Mouse (Mus musculus): ENCODE results near the gene Bik.

The Bik gene

DNA sequence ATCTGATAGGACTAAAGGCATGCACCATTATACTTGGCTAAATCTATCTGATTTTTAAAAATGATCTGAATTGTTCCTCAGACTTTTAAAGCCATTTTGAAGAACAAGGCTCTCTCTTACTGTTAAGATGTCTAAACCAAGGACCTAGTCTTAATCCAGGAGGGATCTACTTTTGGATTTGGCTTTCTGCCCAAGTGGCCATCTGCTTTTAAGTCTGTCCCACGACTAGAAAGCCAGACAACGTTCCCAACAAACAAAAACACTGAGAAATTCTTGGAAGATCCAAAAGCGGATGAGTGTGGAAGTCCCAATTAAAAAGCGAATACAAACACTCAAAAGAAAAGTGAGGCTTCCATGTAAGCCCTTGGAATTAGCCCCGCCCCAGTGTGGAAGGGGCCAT lies 11.6 kb upstream of the Bik start:
- DNase-seq, result no peak

DNA sequence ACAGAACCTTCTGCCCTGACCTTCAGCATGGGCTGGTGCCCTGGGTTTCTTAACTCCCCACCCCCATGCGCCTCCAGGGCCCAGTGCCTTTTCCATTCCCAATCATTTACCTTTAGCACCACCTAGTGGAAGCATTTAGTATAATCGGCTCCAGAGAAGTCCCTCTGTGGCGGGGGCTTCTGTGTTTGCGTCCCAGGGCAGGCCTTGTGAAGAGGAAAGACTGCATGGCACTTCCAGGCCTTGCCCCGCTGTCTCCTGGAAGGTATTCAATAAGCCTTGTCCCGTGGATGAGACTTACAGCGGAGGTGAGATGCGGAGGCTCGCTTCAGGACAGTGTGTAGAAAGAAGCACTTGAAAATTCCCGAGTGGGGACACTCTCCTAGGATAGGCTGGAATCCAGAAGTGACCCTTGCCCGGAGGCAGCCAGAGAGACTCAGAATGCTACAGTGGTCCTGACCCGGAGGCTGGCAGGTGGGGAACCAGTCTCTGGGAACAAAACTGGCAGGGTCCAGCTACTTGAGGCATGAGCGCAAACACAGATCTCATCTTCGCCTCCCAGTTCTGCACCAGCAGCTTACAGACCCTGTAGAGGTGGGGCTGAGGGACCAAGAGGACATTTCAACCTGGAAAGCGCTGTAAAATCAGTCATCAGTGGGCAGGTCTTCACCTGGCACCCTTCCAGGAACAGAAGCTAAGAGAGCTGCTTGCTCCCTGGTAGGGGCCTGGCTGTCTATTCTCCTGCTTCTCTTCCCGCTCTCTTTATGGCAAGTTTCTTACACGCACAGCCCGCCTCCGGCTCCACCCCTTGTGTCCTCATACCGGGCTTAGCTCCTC lies 8.2 kb upstream of the Bik start:
- DNase-seq, result peak; percentile 30

DNA sequence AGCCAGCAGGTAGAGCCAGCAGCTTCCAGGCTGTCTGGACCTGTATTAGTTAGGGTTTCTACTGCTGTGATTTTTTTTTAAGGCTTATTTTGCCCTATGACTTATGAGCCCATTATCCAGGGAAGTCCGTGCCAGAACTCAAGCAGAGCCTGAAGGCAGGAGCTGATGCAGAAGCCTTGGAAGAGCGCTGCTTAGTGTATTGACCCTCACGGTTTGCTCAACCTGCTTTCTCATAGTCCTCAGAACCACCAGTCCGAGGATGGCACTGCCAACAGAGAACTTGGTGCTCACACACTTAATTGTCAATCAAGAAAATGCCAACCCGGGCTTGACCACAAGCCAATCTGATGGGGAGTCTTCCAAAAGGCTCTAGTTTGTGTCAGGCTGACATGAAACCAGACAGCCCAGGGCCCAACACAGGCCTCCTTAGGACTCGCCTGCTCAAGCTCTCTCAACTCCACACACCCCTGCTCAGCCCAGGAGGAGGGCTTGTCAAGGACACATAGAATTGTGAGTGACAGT lies 5.7 kb upstream of the Bik start:
- no peak for DNase-seq

DNA sequence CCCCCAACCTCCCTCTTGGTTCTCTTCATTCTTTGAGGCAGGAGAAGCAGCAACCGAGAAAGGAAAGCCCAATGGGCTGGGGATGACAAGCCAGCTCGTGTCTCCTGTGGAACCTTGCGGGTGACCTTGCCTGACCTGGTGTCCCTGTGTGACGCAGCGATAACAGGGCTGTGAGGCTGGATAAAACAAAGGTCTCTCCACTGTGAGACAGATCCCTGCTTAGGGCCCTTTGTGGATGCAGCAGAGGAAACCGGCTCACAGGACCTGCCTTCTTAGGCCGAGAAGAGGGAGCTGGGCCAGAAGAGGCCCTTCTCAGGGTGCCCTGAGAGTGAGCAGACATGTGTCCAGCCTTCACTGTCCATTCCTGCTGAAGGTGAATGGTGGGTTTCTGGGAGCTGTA lies 3.5 kb upstream of the Bik start:
- no peak for DNase-seq

DNA sequence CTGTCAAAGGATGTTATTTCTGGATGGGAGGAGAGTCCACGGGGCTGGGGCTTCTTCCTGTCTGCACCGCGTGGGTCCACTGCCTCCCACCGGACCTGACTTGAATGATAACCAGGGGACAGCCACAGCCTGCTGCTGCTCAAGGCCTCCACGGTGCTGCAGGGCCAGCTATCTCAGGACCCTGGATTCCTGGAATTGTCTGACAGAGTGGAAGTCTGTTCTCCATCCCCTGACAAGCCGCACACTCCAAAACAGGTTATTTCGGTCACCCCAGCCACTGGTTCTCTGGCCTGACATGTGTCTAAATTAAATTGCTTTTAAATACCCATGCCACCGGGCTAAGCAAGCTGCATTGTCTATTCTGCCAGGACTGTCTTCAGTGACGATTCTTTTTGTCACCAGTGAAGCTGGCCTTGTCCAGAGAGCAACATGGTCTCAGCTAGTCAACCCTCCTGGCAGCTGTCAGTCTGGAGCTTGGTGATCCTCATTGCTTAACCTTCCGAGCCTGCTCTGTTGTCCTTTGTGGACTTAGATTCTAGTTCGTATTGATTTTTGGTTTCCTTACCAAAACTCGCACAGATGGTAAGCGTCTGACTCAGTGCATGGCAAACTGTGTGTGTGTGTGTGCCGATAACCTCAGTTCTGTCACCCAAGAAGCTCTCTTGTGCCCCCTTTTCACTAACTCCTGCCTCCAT lies 2.9 kb upstream of the Bik start:
- DNase-seq, result no peak

DNA sequence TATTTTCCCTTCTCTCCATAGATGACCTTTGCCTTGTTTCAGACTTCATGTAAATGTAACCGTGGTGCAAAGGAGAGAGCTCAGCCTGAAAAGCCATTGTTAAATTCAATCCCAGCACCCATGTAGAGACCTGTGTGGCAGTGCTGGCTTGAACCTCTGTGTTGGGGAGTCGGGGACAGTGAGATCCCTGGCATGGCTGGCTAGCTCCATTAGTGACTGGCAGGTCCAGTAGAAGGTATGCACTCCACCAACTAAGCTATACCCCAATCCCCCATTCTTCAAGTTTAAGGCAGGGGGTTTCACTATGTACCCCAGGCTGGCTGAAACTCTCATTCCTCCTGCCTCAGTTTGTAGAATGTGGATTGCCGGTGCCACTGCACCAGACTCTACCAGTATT lies 2.3 kb upstream of the Bik start:
- DNase-seq, result no peak

DNA sequence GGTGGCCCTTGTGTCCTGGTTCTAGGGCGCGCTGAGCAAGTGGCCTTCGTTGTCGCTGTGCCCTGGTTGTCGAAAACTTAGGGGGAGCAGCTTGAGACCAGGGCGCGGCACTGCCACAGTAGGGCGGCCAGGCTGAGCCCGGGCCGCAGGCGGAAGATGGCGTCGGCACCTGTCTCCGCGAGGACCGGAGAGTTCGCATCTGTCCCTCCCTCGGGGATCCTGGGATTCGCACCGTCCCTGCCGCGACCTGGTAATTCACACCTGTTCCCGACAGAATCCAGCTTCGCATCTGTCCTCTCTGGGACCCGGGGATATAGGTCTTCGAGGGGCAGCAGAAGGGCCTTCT lies 403 bp downstream of the Bik start:
- no peak for DNase-seq

DNA sequence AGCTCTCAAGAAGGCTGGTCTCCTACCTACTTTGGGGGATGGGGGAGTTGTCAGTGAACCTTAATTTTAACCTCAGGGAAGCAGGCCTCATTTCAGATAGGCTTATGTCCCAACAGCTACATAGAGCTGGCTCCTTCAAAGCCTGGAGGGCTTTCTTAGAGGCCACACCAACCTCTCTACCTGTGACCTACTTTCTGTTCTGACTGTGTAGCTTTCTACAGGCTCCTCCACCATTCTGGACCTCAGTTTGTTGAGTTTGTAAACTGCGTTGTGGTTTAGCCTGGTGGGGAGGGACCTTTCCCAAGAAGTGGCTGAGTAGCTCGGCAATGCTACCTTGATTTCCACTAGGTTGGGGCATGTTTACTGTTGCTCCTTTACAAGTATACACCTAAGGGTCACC lies 1.1 kb downstream of the Bik start:
- no peak for DNase-seq

DNA sequence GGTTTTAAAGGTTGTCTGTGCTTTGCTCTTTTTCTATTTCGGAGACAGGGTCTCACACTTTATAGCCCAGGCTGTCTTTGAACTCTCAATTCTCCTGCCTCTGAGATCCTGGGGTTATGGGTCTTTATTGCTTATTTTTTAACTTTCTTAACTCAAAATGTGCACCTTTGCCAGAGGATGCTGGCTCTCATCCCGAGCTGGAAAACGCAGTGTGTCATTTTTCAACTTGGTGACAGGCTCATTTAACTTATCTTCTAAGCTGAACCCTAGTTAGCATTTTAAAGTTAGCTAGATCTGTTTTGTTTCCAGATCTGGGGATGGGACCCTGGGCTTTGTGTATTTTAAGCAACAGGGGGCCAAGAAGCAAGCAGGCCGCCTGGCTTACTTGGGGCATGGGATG lies 2.2 kb downstream of the Bik start:
- DNase-seq, result no peak

DNA sequence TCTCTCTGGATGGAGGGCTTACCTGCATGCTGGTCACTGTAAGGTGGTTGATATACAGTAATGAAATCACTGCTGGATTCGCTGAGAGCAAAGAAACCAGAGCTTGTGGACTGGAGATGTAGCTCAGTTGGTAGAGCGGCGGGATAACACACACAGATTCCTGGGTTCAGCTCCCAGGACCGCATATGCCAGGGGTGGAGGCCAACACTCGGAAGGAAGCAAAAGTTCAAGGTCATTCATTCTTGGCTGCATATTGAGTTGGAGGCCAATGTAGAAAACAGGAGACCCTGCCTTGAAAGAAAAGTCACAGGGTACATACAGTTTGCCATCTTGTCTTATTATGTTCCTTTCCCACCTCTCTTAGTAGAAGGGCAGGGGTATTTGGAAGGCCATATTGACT lies 3.1 kb downstream of the Bik start:
- DNase-seq, result no peak

DNA sequence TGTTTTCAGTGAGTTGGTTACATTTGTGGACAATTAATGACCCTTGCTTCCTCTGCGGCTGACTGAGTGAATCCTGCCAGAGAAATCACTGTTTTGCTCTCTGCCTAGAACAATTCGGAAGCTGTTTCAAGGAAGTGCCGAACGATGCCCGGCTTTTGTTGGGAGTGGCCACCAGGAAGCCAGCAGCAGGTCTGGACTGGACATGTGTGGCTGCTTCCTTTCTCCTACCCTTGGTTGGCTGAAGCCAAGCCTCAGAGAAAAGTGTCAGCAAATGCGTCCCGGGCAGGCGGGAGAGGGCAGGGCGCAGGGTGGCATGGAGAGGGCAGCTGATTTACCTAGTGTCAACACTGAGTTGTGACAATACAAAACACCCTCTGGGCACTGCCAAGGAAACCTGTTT lies 3.6 kb downstream of the Bik start:
- no peak for DNase-seq

DNA sequence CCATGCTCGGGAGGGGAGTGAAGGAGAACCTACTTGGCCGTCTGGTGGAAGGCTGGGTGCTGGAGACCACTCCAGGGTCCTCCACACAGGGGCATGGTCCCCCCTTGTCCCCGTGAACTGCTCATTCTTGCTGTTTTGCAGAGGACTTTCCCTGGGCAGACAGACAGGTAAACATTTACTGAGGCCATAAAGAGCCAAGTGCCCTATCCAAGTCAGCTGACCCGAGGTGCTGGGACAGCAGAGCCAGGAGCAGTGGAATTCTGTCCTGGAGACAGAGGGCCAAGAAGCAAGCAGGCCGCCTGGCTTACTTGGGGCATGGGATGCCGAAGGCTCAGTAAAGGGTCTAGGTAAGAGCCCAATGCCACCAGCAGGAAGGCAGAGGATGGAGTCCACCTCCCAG lies 4.0 kb downstream of the Bik start:
- DNase-seq, result no peak

DNA sequence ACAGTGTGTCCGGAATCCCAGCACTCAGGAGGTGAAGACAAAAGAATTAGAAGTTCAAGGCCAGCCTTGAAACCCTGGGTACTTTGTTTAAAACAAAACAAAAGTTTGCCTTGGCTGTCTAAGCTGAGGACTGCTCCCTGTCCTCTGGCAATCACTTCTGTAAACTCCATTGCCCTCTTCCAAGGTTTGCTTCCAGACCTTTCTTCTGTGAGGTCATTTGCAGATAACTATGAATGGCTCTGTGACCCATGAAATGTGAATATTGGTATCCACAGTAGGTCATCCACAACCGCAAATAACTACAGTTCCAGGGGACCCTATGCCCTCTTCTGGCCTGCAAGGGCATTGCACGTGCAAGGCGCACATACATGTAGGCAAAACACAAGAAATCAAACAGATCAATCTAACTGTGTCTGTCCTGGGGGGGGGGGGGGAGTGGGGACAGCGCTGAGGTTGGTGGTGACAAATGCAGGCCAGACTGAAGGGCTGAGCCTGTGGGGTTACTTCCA lies 5.4 kb downstream of the Bik start:
- DNase-seq, result no peak

DNA sequence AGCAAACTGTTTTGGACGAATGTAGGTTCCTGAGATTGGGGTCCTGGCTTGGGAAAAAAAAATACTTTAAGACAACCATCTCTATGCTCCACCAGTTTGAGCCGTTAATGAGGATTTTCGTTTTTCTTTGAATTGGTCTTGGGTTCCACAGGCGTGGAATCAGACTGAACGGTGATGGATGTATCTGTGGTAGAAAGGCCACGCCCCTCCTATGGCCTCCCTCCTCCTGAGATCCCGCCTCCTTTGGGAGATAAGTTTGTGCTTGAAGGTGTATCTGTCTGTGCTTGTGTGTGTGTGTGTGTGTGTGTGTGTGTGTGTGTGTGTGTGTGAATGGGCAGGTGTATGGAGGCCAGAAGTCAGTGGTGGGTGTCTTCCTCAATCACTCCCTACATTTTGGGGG lies 5.9 kb downstream of the Bik start:
- no peak for DNase-seq

DNA sequence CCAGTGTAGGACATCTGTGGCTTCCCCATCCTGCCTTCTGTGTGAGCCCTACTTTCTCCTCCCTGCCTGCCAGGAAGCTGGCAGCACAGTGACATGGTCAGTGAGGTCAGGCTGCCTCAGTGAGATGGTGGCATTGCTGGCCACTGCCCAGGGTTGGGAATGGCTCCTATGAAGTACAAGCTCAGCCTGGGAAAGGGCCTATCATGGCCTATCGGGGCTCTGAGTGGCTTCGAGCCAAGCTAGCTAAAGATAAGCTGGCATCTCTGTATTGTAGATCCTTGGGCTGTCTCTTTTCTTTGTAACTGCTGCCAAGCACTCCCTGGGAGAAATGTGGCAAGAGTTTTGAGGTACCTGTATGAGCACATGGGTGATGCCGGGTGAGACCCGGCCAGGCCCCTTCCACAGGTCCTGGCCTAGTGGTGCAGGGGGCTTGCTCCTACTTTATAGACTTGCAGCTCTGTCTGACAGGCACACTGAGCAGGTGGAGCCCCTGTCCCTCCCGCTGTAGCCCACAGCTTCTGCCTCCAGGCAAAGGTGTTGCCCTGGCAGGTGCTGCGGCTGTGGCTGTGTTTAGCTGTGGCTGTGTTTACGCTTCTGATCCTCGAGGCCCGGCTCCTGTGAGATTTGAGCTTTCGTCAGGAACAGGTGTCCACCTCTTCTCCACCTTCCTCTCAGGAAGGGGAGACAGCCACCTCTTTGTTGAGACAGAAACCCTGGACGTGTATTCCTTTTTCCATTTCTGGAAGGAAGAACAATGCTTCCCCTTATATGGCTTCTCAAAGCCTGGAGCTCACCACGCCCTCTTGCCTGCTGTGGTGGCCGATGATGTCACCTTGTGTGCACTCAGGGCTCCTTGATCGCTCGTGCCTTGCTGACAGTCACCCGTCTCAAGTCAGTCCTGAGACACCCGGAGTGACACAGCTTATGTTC lies 8.6 kb downstream of the Bik start:
- DNase-seq, result no peak

DNA sequence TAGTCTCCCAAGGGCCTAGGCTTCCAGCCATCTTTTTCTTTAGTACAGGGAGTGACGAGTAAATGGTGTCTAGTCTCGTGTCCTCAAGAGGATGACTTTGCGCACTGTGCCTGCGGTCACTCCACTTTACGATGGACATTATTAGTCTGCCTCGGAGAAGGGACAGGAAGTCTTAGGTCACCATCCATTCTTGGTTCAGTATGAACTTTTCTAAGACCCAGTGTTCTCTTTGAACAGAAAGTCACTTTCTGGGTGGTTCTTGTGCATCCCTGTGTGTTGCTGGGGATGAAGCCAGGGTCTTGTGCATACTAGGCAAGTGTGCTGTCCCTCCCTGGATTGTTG lies 9.2 kb downstream of the Bik start:
- no peak for DNase-seq

DNA sequence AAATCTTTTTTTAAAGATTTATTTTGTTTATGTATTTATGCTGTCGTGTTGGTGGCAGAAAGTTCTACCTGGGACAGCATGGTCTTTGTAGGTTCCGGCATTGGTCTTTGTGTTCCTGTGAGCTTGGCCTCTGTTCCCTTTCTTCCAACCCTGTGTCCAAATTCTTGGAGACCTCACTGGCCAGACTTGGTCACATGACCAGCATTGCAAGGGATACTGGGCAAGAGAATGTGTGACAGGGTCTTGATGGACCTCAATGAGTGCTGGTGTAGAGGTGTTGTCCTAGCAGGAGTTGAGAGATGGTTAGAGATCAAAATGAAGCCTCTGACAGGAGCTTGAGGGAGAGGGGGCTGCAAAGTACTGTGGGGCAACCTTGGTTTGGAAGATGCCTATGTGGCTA lies 12.2 kb downstream of the Bik start:
- no peak for DNase-seq

DNA sequence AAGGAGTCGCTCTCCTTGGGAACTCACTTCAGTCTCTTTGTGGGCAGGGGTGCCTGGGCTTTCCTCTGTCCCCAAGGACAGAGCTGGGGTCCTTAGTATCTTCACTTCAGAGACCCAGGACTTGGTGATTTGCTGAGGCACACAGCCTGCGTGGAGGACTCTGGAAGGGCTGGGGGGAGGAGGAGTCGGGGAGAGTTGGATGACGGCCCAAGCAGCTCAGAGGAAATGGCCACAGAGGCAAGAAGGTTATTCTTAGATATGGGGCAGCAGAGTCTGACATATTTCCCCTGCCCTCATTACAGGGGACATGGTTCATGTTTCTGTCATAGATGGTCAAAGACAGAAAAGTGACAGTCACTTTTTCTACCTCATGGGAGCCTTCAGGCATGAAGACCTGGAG lies 13.2 kb downstream of the Bik start:
- DNase-seq, result no peak

DNA sequence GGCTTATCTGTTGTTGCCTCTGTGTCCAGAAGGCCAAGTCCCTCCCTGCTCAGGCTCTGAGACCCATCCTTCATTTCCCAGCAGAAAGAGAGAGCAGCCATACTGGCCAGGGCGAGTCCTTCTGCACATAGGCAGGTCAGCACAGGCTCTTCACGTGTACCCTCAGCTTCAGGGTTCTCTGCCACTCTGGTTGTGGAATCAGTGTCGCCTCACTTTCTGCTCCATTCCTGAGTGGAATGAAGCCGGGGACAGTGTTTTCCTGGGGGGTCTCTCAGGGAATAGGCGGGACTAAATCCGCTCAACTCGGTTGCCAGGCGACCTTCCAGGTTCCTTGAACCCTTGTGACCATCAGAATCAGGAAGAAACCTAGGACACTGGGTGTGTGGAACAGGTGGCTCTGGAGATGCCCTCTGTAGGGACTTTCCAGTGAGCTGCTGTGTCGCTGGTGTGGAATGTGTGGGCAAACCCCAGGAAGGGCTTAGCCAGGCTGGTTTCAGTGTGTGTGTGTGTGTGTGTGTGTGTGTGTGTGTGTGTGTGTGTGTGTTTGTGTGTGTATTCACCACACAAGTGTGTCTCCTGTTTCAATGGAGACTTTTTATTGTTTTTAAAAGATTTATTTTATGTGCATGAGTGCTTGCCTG lies 15.1 kb downstream of the Bik start:
- DNase-seq, result no peak

DNA sequence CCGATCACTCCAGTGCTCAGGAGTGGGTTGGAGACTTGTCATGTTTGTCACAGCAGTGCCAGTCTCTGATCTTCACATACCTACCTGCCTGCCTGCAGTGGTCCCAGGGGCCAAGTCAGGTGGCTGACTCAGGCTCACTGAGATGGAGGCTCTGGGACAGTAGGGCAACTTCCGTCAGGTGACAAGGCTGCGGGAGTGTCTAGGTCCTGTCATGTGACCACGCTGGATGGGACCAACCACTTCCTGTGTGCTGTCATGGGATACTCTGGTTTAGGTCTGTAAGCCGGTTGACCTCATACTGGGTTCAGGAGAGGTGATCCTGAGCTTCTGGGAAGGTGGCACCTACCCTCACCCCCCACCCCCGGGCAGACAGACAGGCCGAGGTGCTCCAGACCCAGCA lies 19.4 kb downstream of the Bik start:
- DNase-seq, result no peak

DNA sequence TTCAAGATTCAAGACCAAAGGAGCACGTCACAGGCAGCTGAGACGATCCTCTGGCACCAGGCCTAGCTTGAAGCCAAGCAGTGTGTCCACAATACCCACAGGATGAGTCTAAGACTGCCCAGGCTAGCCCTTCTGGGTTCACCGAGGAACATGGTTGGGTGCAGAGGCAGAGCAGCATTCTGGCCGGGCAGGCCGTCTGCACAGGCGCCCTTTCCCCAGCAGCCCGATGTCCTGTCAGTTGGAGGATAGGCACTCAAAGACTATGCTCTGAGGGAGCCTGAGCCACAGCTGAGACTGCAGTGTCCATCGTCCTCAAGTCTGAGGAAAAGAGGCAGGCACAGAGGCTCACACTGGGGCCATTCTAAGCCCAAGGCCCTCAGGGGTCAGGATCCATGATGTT lies 20.5 kb downstream of the Bik start:
- no peak for DNase-seq

DNA sequence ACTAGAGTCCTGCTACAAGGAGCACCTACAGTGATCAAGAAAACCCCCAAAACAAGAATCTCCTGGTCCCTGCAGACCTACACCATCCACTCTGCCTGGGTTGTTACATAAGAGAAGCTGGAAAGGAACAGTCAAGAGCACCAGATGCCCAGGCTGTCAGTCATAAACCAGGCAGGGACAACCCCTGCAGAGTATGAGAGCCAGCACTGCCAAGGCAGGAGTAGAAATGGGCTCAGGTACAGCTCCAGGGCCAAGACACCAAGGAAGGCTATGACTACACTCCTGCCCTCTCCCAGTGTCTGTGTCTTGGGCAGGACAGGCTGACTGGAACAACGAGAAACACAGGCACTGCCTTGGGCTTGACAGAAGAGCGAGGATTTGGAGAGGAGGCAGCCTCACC lies 23.5 kb downstream of the Bik start:
- no peak for DNase-seq

DNA sequence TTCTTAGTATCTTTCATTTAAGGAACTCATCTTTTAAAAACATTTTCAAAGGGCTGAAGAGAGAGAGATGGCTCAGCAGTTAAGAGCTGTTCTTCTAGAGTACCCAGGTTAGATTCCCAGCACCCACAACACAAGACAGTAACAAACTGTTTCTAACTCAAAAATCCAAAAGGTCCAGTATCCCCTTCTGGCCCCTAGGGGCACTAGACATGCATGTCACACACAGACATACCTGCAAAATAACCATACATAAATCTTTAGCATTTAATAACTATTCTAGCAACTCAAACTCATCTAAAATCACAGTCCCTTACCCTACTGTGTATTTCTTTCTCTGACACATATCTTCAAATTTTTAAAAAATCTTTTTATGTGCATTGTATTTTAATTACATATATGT lies 27.2 kb downstream of the Bik start:
- DNase-seq, result no peak

Measured in cerebellum, adult 11 months (tissue).